In genomic region chr3:94487581-94487980, GRCm38 (mm10) we compare ENCODE assay signal across 18 mouse cellular contexts. TPM values are rescaled to one million over a fixed set of nuclear protein-coding genes. Genes with fewer than 3 reads are reported as not detected.
DNase-seq lines count a peak whose midpoint lies in the region; ATAC-seq and TF ChIP-seq lines count a peak whose summit lies in the region.
"Had no signal": no experiment of that assay in that cellular context is flagged by ENCODE, and none has a peak within 500 bp of the region (broad histone marks: within the 10 kb centered on the region; RNA-seq: fewer than 3 reads in every experiment).

No protein-coding gene starts in this region.

- no peak overlapping the region for H3K9ac ChIP-seq in heart, embryonic 16.5 days (ENCODE audit: low read length)
- no peak overlapping the region for H3K9ac ChIP-seq in heart, embryonic 11.5 days (ENCODE audit: low read depth, low read length)
- H3K9ac ChIP-seq in midbrain, embryonic 12.5 days (replicated peaks), result no peak overlapping the region
- no peak overlapping the region for H3K9ac ChIP-seq in midbrain, postnatal 0 days (replicated peaks; ENCODE audit: low read length, poor library complexity, severe bottlenecking)
- no peak overlapping the region for H3K9ac ChIP-seq in hindbrain, embryonic 16.5 days (ENCODE audit: low read depth, low read length)
- H3K9ac ChIP-seq: liver, postnatal 0 days had no signal

- H3K4me1 ChIP-seq in heart, embryonic 16.5 days (ENCODE audit: control insufficient read depth, insufficient read depth, low read length), result peaks cover 5% of the 10 kb centered on the region; the same call in 1 of the 2 replicates
- H3K4me1 ChIP-seq in heart, embryonic 11.5 days (ENCODE audit: control insufficient read depth, insufficient read depth, low read length), result no peaks in the 10 kb centered on the region; the same call in none of the 2 replicates
- peaks cover 78% of the 10 kb centered on the region for H3K4me1 ChIP-seq in midbrain, embryonic 12.5 days
- peaks cover 21% of the 10 kb centered on the region for H3K4me1 ChIP-seq in midbrain, postnatal 0 days (ENCODE audit: insufficient read depth, low read length)
- H3K4me1 ChIP-seq in bone marrow macrophage, adult 2 months (ENCODE audit: control insufficient read depth, insufficient read depth, low read length), result peaks cover 42% of the 10 kb centered on the region
- H3K4me1 ChIP-seq in hindbrain, embryonic 16.5 days (ENCODE audit: control insufficient read depth, insufficient read depth, low read depth, low read length), result peaks cover 38% of the 10 kb centered on the region

- WGBS in heart, embryonic 16.5 days, result 51% methylated on average over 6 of the region's 6 CpGs
- WGBS in heart, embryonic 11.5 days (ENCODE audit: insufficient replicate concordance), result 59% methylated on average over 6 of the region's 6 CpGs
- 87% methylated on average over 6 of the region's 6 CpGs for WGBS in midbrain, embryonic 12.5 days
- WGBS in midbrain, postnatal 0 days, result 85% methylated on average over 6 of the region's 6 CpGs
- 68% methylated on average over 6 of the region's 6 CpGs for WGBS in hindbrain, embryonic 16.5 days

- 0 out of 2 replicates have a peak, but pooled peaks have one; percentile 16 for ATAC-seq in heart, embryonic 16.5 days (replicated peaks; ENCODE audit: extremely low read depth, insufficient read depth, low FRiP score)
- ATAC-seq in heart, embryonic 11.5 days (replicated peaks; ENCODE audit: insufficient number of reproducible peaks, low FRiP score, low TSS enrichment), result no peak
- ATAC-seq in midbrain, embryonic 12.5 days (ENCODE audit: low FRiP score, low read depth), result no peak
- no peak for ATAC-seq in midbrain, postnatal 0 days (ENCODE audit: low FRiP score)
- ATAC-seq in hindbrain, embryonic 16.5 days, result no peak
- ATAC-seq: liver, postnatal 0 days had no signal

- no peak overlapping the region for H3K4me3 ChIP-seq in heart, embryonic 16.5 days (ENCODE audit: low read length)
- H3K4me3 ChIP-seq in heart, embryonic 11.5 days (ENCODE audit: low read depth, low read length), result no peak overlapping the region
- no peak overlapping the region for H3K4me3 ChIP-seq in midbrain, embryonic 12.5 days
- no peak overlapping the region for H3K4me3 ChIP-seq in midbrain, postnatal 0 days (ENCODE audit: low read depth, low read length)
- H3K4me3 ChIP-seq in bone marrow macrophage, adult 2 months (ENCODE audit: insufficient read depth, low read length), result no peak overlapping the region
- H3K4me3 ChIP-seq in hindbrain, embryonic 16.5 days (ENCODE audit: low read length), result no peak overlapping the region

- no peak for TF ChIP-seq CTCF in midbrain, postnatal 0 days (IDR thresholded peaks at IDR 0.05)
- no peak for TF ChIP-seq CTCF in bone marrow macrophage, adult 2 months (IDR thresholded peaks at IDR 0.05; ENCODE audit: low read depth, low read length)

- TF ChIP-seq POLR2A in bone marrow macrophage, adult 2 months (IDR thresholded peaks at IDR 0.05; ENCODE audit: borderline replicate concordance, low read depth, low read length), result no peak

- no peaks in the 10 kb centered on the region for H3K27me3 ChIP-seq in heart, embryonic 16.5 days (ENCODE audit: control insufficient read depth, insufficient read depth, low read length)
- H3K27me3 ChIP-seq in heart, embryonic 11.5 days (ENCODE audit: control insufficient read depth, insufficient read depth, low read length), result no peaks in the 10 kb centered on the region
- H3K27me3 ChIP-seq in midbrain, embryonic 12.5 days, result no peaks in the 10 kb centered on the region
- H3K27me3 ChIP-seq in midbrain, postnatal 0 days (ENCODE audit: insufficient read depth, low read length), result no peaks in the 10 kb centered on the region
- H3K27me3 ChIP-seq in hindbrain, embryonic 16.5 days (replicated peaks; ENCODE audit: control insufficient read depth, insufficient read depth, low read length), result no peaks in the 10 kb centered on the region
- H3K27me3 ChIP-seq: CH12.LX had no signal

- no peaks in the 10 kb centered on the region for H3K36me3 ChIP-seq in heart, embryonic 16.5 days (ENCODE audit: control insufficient read depth, insufficient read depth)
- no peaks in the 10 kb centered on the region for H3K36me3 ChIP-seq in heart, embryonic 11.5 days (ENCODE audit: control insufficient read depth, insufficient read depth, low read length)
- peaks cover 66% of the 10 kb centered on the region for H3K36me3 ChIP-seq in midbrain, embryonic 12.5 days
- H3K36me3 ChIP-seq in midbrain, postnatal 0 days (ENCODE audit: insufficient read depth, low read length), result peaks cover 50% of the 10 kb centered on the region
- H3K36me3 ChIP-seq in hindbrain, embryonic 16.5 days (ENCODE audit: control insufficient read depth, insufficient read depth, low read length), result peaks cover 18% of the 10 kb centered on the region

- H3K9me3 ChIP-seq in heart, embryonic 16.5 days (replicated peaks; ENCODE audit: control insufficient read depth, low read length), result no peaks in the 10 kb centered on the region
- no peaks in the 10 kb centered on the region for H3K9me3 ChIP-seq in heart, embryonic 11.5 days (replicated peaks; ENCODE audit: control insufficient read depth, low read length)
- no peaks in the 10 kb centered on the region for H3K9me3 ChIP-seq in midbrain, embryonic 12.5 days
- no peaks in the 10 kb centered on the region for H3K9me3 ChIP-seq in midbrain, postnatal 0 days (ENCODE audit: low read length)
- no peaks in the 10 kb centered on the region for H3K9me3 ChIP-seq in hindbrain, embryonic 16.5 days (ENCODE audit: control insufficient read depth, low read length)

- H3K27ac ChIP-seq in heart, embryonic 16.5 days (ENCODE audit: low read length), result no peak overlapping the region
- H3K27ac ChIP-seq in heart, embryonic 11.5 days (ENCODE audit: low read depth, low read length), result no peak overlapping the region
- H3K27ac ChIP-seq in midbrain, embryonic 12.5 days (replicated peaks), result 0 out of 2 replicates have a peak overlapping the region, but pooled peaks have one; percentile 32
- H3K27ac ChIP-seq in midbrain, postnatal 0 days (ENCODE audit: low read depth, low read length), result no peak overlapping the region
- H3K27ac ChIP-seq in bone marrow macrophage, adult 2 months (ENCODE audit: insufficient read depth, low read depth, low read length), result peak overlapping the region; percentile 60
- peak overlapping the region; percentile 26; the same call in 1 of the 2 replicates for H3K27ac ChIP-seq in hindbrain, embryonic 16.5 days (ENCODE audit: low read depth, low read length)

- no peak overlapping the region for H3K4me2 ChIP-seq in heart, embryonic 16.5 days (ENCODE audit: low read depth, low read length)
- no peak overlapping the region for H3K4me2 ChIP-seq in heart, embryonic 11.5 days
- no peak overlapping the region for H3K4me2 ChIP-seq in midbrain, embryonic 12.5 days (replicated peaks)
- no peak overlapping the region for H3K4me2 ChIP-seq in midbrain, postnatal 0 days (ENCODE audit: low read depth, low read length, poor library complexity, severe bottlenecking)
- no peak overlapping the region for H3K4me2 ChIP-seq in hindbrain, embryonic 16.5 days (ENCODE audit: low read length)

- no peak for DNase-seq in midbrain, postnatal 0 days (ENCODE audit: low spot score)
- no peak for DNase-seq in gastrocnemius, adult 8-10 months (ENCODE audit: low spot score in 2 of 2)
- DNase-seq: cerebellum, adult 11 months; gastrocnemius, postnatal 10 days; heart, postnatal 4 days; kidney, adult 18-20 months; kidney, postnatal 4 days; liver, postnatal 0 days; retina, postnatal 1 day; thymus, adult 2 months had no signal

RNA-seq across cellular contexts. Expression of gene Riiad1, which starts 7.4 kb away (rescaled TPM):
- polyA plus RNA-seq in heart, embryonic 16.5 days (2015; fragmentation: Nextera tagmentation; extraction: Ambion mirVana), result 4.7 and 5.0 TPM in 2 replicates
- polyA plus RNA-seq in heart, embryonic 11.5 days (2014; fragmentation: Nextera tagmentation; extraction: Ambion mirVana), result 6.6 and 7.0 TPM in 2 replicates
- polyA plus RNA-seq in midbrain, embryonic 12.5 days (2016; fragmentation: Nextera tagmentation; extraction: Ambion mirVana), result 15.8 and 19.0 TPM in 2 replicates
- 6.6 and 6.7 TPM in 2 replicates for total RNA-seq in midbrain, postnatal 0 days (2014; rRNA removed)
- 19.4 and 23.3 TPM in 2 replicates for polyA plus RNA-seq in midbrain, postnatal 0 days (2015; fragmentation: Nextera tagmentation; extraction: Ambion mirVana)
- 9.0 and 9.5 TPM in 2 replicates for polyA plus RNA-seq in bone marrow macrophage, adult 2 months (2012; ENCODE audit: insufficient read depth, insufficient read length, missing spikeins)
- polyA plus RNA-seq in hindbrain, embryonic 16.5 days (2015; fragmentation: Nextera tagmentation; extraction: Ambion mirVana), result 14.0 and 17.8 TPM in 2 replicates
- total RNA-seq in gastrocnemius, adult 8-10 months (2022), result 10 to 100 TPM; 10.6 to 11.8 (median 11.3) TPM
- total RNA-seq: CH12.LX had no signal
- polyA plus RNA-seq: liver, postnatal 0 days had no signal

RNA-seq across cellular contexts. Expression of gene Celf3, which starts 9.5 kb away (rescaled TPM):
- 1.7 and 1.8 TPM in 2 replicates for polyA plus RNA-seq in heart, embryonic 16.5 days (2015; fragmentation: Nextera tagmentation; extraction: Ambion mirVana)
- polyA plus RNA-seq in heart, embryonic 11.5 days (2014; fragmentation: Nextera tagmentation; extraction: Ambion mirVana), result 2.8 and 4.7 TPM in 2 replicates
- polyA plus RNA-seq in midbrain, embryonic 12.5 days (2016; fragmentation: Nextera tagmentation; extraction: Ambion mirVana), result 222 and 240 TPM in 2 replicates
- total RNA-seq in midbrain, postnatal 0 days (2014; rRNA removed), result 203 and 205 TPM in 2 replicates
- polyA plus RNA-seq in midbrain, postnatal 0 days (2015; fragmentation: Nextera tagmentation; extraction: Ambion mirVana), result 187 and 219 TPM in 2 replicates
- polyA plus RNA-seq in bone marrow macrophage, adult 2 months (2012; ENCODE audit: insufficient read depth, insufficient read length, missing spikeins), result 0.59 TPM in 1 of 2 replicates, not detected in the other
- polyA plus RNA-seq in hindbrain, embryonic 16.5 days (2015; fragmentation: Nextera tagmentation; extraction: Ambion mirVana), result 184 and 191 TPM in 2 replicates
- total RNA-seq in gastrocnemius, adult 8-10 months (2022), result not detected

RNA-seq across cellular contexts. Expression of gene Oaz3, which starts 43.9 kb away (rescaled TPM):
- polyA plus RNA-seq in heart, embryonic 16.5 days (2015; fragmentation: Nextera tagmentation; extraction: Ambion mirVana), result 0.49 and 0.72 TPM in 2 replicates
- polyA plus RNA-seq in heart, embryonic 11.5 days (2014; fragmentation: Nextera tagmentation; extraction: Ambion mirVana), result 0.29 TPM in 1 of 2 replicates, not detected in the other
- polyA plus RNA-seq in midbrain, embryonic 12.5 days (2016; fragmentation: Nextera tagmentation; extraction: Ambion mirVana), result 1.1 and 1.6 TPM in 2 replicates
- not detected in 2 replicates for total RNA-seq in midbrain, postnatal 0 days (2014; rRNA removed)
- polyA plus RNA-seq in midbrain, postnatal 0 days (2015; fragmentation: Nextera tagmentation; extraction: Ambion mirVana), result 0.68 and 1.1 TPM in 2 replicates
- 2.1 TPM in 1 of 2 replicates, not detected in the other for polyA plus RNA-seq in bone marrow macrophage, adult 2 months (2012; ENCODE audit: insufficient read depth, insufficient read length, missing spikeins)
- 0.90 and 1.7 TPM in 2 replicates for polyA plus RNA-seq in hindbrain, embryonic 16.5 days (2015; fragmentation: Nextera tagmentation; extraction: Ambion mirVana)
- total RNA-seq in gastrocnemius, adult 8-10 months (2022), result not detected
- total RNA-seq: gastrocnemius, postnatal 10 days; heart, postnatal 4 days; left cerebral cortex, adult 8-10 months; megakaryocyte progenitor cell, adult 5-6 weeks had no signal

RNA-seq across cellular contexts. Expression of gene Mrpl9, which starts 44.5 kb away (rescaled TPM):
- polyA plus RNA-seq in heart, embryonic 16.5 days (2015; fragmentation: Nextera tagmentation; extraction: Ambion mirVana), result 64.6 and 71.6 TPM in 2 replicates
- polyA plus RNA-seq in heart, embryonic 11.5 days (2014; fragmentation: Nextera tagmentation; extraction: Ambion mirVana), result 60.8 and 65.5 TPM in 2 replicates
- 58.8 and 64.9 TPM in 2 replicates for polyA plus RNA-seq in midbrain, embryonic 12.5 days (2016; fragmentation: Nextera tagmentation; extraction: Ambion mirVana)
- 52.5 and 56.8 TPM in 2 replicates for total RNA-seq in midbrain, postnatal 0 days (2014; rRNA removed)
- 56.1 and 58.7 TPM in 2 replicates for polyA plus RNA-seq in midbrain, postnatal 0 days (2015; fragmentation: Nextera tagmentation; extraction: Ambion mirVana)
- polyA plus RNA-seq in bone marrow macrophage, adult 2 months (2012; ENCODE audit: insufficient read depth, insufficient read length, missing spikeins), result 33.4 and 34.0 TPM in 2 replicates
- 63.7 and 64.5 TPM in 2 replicates for polyA plus RNA-seq in hindbrain, embryonic 16.5 days (2015; fragmentation: Nextera tagmentation; extraction: Ambion mirVana)
- 10 to 100 TPM; 29.1 to 33.8 (median 32.0) TPM for total RNA-seq in gastrocnemius, adult 8-10 months (2022)

Comparison
In these comparisons a context has a peak if more than half of its experiments do, and no peak if none do; other contexts are left out.
1. H3K27ac ChIP-seq: peak in midbrain, embryonic 12.5 days (single experiment), bone marrow macrophage, adult 2 months (single experiment) and hindbrain, embryonic 16.5 days (single experiment); none in heart, embryonic 16.5 days (single experiment), heart, embryonic 11.5 days (single experiment) and midbrain, postnatal 0 days (single experiment).
2. RNA of gene Celf3, which starts 9.5 kb away (polyA plus RNA-seq): 222 to 240 TPM in midbrain, embryonic 12.5 days, 187 to 219 TPM in midbrain, postnatal 0 days and 184 to 191 TPM in hindbrain, embryonic 16.5 days; 2.8 to 4.7 TPM in heart, embryonic 11.5 days, 1.7 to 1.8 TPM in heart, embryonic 16.5 days and 0.59 TPM in bone marrow macrophage, adult 2 months; every median in the first group is over 10 times any median in the second.